Mouse (Mus musculus) activated CD4-positive, CD25-positive, alpha-beta regulatory T cell, adult 4 months (primary cell): ENCODE data around the gene Gm49325. TPM values are rescaled to one million over a fixed set of nuclear protein-coding genes. Genes with fewer than 3 reads are reported as not detected.

ENCODE experiments used
- ATAC-seq: one replicate; pipeline ENCODE4 v1.8.0; 2017
- polyA plus RNA-seq, 2 experiments: library from polyadenylated mRNA; unstranded; fragments of 100-300 nt; shearing (Covaris generic); gene quantifications; one replicate each; pipeline ENCODE4 v1.2.1; 2017

The Gm49325 gene
- 1 to 10 TPM in 1 of 2 experiments, not detected in 1; 6.5 TPM for polyA plus RNA-seq

DNA sequence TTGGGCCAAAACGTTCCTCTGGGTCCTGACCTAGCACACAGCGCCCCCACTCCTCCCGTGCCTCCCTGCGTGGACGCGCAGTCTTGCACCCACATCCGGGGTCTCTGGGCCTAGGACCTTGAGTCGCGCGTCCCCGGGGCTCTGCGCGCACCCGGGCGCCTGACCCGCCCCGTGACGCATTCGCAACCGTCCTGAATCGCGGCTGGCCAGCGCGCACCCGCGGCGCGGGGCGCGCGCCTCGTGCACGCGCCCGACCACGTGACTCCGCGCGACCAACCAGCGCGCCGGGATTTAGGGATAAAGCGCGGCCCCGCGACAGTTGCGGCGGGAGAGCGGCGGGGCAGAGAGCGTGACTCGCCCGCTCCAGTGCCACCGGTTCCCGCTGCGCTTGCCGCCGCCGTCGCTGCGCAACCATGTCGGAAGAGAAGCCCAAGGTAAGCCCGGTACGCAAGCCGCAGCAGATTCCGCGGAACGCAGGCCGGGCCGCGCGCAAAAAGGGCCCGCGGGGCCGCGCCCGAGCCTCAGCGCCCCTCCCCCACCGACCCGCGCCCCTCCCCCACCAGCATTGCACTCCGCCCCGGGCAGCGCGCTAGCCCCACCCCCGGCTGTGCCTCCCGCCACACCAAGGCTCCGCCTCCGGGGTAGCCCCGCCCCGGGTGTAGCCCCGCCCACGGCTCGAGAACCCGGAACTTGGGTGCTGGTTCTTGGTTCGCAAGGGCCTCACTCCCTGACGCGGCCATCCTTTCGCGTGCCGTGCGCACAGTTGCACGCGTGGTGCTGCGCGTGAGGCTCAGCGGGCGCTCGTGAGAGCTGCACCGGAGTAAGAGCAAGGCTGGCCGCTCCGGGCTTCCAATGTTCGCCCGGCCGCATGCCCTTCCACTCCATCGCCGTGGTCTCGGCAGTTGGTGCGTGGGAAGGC is at the start of gene Gm49325, which contains the start of gene Sumo3:
TSS of gene Gm49325 (plus strand) at position 290 of the 919 bp plus-strand sequence.
TSS of gene Sumo3 (plus strand) at position 190 of the 919 bp plus-strand sequence.
- peak; percentile 78 for ATAC-seq

DNA sequence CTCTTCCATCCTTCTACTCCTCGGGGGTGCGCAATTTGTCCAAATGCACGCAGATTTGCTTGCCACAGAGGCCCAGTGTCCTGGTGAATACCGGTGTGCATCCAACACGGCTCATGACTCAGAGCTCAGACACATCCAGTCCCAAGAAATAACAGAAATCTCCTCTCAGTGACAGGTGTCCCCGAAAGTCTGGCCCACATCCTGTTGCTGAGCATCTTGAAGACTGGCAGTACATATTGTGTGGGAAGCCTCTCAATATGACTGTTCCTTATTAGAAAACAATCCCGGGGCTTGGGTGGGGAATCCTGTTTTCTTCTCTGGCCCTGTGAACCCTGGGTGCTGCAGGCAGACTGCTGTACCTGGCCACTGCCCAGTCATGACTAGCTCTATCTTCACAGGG is 49.4 kb upstream of the Gm49325 start:
- ATAC-seq, result peak; percentile 74

GRCm38 (mm10) chr10:77557641-77558040 is 48.4 kb upstream of the Gm49325 start:
- ATAC-seq, result no peak

GRCm38 (mm10) chr10:77560090-77560489 is 45.9 kb upstream of the Gm49325 start:
- no peak for ATAC-seq

- ATAC-seq, result no peak
Measured at GRCm38 (mm10) chr10:77560830-77561229, 45.2 kb upstream of the Gm49325 start.

DNA sequence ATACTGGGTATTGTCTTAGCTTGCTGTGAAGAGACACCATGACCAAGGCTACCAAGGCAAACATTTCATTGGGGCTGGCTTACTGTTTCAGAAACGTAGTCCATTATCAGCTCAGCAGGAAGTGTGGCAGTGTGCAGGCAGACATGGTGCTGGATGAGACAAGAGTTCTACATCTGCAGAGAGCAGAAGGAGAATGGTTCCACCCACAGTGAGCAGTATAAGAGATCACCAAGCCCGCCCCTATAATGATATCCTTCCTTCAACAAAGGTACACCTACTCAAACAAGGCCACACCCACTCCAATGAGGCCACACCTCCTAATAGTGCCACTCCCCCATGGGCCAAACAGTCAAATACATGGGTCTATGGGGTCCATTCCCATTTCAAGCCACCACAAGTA is 44.5 kb upstream of the Gm49325 start:
- ATAC-seq, result no peak

GRCm38 (mm10) chr10:77565005-77565404 is 41.0 kb upstream of the Gm49325 start:
- ATAC-seq, result no peak

- peak; percentile 62 for ATAC-seq
Measured at GRCm38 (mm10) chr10:77566651-77567050, 39.3 kb upstream of the Gm49325 start.

DNA sequence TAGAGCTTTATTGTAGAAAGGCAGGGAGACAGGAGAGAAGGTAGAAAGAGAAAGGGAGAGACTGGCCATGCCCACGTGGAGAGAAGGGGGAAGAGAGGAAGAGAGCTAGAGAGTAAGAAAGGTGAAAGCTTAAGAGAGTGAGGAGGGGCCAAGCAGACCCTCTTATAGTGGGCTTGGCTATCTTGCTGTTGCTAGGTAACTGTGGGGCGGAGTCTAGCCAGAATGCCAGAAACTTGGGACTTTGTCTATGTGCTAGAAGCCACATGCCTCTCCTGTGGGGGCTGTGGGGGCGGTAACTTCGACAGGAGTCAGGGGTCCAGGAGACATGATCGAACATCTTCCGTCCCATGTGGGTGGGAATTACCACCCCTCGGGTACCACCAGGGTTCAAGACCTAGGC is 36.5 kb upstream of the Gm49325 start:
- ATAC-seq, result no peak

- no peak for ATAC-seq
Measured at GRCm38 (mm10) chr10:77569973-77570658, 35.9 kb upstream of the Gm49325 start.

DNA sequence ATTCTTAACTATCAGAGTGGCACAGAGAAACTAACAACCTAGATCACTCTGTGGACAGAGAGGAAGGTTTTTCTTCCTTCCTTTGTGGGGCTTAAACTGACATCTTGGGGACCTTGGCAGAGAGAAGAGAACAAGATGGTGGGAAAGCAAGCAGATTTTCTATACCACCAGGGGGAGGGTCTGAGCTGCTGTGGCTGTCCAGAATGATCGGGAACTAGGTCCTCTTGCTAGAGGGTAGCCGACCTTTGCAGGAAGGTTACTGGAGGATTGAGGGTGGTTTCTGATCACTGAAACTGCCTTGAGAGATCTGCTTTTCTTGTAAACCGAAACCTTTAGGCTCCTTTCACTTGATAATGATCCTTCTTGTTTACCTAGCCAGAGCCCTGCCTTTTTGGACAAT is 33.8 kb upstream of the Gm49325 start:
- no peak for ATAC-seq

DNA sequence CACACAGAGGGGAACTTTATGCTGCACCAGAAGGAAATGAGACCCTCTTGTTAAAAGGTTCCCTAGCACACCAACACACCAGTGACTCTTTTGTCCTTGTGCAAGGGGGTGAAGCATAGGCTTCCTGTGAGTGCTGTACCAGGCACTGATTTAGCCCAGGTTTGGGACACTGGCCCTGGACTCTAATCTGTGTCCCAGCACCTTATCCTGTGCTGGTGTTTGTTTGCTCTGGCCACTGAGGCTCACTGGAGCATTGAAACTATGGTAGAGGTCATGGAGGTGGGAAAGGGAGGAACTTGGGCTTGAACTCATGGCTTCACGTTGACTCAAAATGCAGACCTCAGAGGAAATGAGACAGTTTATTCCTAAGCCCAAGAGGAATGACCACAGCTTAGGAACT is 32.8 kb upstream of the Gm49325 start:
- ATAC-seq, result no peak

GRCm38 (mm10) chr10:77580027-77580920 is 25.7 kb upstream of the Gm49325 start:
- ATAC-seq, result no peak

GRCm38 (mm10) chr10:77581023-77581407 is 25.0 kb upstream of the Gm49325 start:
- ATAC-seq, result no peak

DNA sequence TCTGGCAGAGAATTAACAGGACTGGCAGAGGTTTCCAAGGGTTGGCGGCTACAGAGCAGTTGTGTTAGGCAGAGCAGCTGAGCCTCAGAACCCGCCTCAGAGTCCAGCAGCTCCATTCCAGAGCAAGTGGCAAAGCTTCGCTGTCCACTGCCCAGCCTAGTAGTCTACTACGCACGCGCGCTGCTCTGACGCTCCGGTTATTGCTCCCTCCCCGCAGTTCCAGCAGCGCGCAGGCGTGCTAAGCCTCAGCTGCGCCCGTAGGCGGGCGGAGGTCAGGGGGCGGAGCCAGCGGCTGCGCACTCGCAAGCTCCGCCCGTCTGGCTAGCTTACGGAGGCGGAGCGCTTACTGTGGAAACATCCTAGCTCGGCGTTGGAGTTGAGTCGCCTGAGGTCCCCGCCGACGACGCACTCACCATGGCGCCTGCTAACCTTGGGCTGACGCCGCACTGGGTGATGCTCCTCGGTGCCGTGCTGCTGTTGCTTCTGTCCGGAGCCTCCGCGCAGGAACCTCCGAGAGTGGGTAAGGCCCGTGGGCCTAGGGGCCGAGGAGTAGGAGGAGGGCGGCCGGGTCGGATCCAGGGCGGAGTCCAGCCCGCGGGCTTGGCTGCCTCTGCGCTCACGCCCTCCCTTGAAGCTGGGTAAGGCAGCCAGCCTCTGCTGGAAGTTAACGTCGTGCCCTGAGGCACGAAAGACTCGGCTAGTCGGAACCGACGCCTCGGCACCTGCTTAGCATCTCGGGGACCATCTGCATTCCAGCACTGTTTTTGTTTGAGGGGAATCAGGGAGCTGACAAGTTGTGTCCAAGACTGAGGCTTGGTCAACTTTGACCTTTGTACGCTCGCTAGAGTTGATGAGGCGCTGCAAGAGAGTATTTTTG is 24.4 kb upstream of the Gm49325 start, which contains the start of gene Pttg1ip:
TSS of gene Pttg1ip (plus strand) at position 313 of the 877 bp plus-strand sequence.
- ATAC-seq, result peak; percentile 90

DNA sequence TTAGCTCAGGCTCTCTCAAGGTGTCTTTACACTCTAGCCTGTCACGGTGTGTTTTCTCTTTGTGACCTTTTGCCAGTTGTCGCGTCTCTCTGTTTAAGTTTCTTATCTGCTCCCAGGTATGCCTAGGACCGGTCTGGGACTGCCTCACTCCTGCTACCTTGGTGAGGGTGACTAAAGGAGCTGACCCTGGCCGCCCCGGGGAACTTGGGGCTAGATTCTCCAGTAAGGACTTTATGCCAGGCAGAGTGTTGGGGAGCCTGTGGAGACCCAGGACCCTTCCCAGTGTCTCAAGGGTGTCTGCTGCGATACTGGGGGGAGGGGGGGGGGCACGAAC is 23.7 kb upstream of the Gm49325 start:
- peak; percentile 2 for ATAC-seq

DNA sequence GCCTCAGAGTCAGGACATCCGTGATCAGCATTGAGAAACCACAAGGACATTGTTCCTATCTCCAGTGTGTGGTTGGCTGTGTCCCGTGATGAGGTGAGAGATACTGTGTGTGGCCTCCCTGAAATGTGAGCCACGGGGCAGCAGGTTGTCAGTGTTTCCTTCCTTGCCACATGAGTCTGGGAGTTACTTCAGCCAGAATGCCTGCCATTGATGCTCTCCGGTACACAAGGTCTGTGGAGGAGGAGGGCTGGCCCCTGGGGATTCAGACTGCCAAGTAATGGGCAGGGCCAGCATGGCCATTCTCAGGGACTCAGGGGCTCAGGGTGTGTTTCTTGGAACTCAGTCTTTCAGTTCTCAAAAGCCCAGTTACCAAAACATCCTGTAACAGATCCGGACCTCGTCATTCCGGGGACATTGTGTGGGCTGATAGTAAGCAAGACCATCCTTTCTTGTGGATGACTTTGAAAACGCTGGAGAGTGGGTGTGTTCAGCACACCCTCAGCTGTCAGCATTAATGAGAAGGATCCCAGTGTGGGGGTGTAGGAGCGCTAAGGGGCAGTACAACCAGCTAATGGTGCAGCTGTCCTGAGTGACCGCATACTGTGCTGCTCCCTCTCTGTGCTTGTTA is 22.1 kb upstream of the Gm49325 start:
- no peak for ATAC-seq

DNA sequence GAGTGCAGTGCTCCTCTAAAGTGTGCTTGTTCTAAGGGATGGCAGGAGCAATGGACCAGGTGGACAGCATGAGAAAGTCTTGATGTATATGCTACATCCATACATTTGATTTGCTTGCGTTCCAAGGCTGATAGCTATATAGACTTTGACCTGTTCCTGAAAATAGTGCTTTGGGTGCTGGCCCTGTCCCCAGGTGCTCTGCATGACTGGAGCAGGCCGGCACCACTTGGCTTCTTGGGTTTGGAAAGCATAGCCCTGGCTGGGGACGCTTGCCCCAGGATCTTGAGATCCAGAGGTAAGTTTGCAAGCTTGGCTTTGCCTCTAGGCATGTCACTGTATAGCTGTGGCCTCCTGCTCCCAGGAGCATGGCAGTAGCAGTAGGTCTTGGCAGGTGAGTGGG is 19.4 kb upstream of the Gm49325 start:
- ATAC-seq, result no peak

DNA sequence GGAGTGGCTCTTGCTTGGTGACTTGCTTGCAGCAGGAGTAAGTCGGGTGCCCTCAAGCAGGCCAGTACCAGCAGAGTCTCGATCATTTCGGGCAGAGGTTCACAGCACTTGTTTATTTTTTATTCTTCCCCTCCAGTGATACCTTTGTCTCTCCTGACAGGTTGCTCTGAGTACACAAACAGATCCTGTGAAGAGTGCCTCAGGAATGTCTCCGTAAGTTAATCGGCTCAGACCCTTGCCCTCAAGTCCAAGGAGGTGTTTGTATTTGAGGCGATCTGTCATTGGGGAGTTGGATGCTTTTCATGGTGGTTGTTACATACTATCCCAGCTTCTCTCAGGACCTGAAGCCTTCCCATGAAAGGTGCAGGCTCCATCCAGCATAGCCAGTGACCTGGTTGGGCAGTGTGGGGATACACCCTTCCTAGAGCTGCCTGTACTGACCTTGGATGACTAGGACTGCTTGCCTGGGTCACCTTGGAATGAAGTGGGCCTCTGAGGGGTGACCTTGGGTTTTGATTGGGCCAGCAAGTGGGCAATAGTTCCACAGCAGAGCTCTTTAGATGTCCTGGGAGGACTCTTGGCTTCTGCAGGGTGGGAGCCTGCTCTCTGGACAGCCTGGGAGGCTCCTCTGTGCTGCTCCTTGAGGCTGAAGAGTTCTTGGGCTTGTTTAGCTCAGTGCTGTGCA is 18.8 kb upstream of the Gm49325 start:
- ATAC-seq, result no peak

- no peak for ATAC-seq
Measured at GRCm38 (mm10) chr10:77588036-77588435, 18.0 kb upstream of the Gm49325 start.

DNA sequence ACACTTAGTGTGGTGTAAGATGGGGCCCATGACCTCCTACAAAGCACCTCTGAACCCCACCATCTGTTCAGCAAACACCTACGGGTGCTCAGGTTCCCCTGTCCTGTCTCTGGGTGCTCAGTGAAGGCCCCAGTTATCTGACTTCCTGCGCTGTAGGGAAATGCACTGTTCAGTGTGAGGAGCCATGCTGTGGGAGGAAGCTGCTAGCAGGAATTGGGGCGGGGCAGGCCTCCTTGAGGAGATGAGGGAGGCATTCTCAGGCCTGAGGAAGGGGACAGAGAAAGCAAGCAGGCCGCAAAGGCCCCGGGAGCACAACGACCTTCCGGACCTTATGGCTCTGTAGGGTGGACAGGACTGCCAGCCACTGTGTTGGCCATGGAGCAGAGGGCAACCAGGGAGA is 16.9 kb upstream of the Gm49325 start:
- ATAC-seq, result no peak
